Mouse (Mus musculus) splenic B cell, adult 2 months (primary cell): ENCODE results near the gene Ffar4.

ENCODE experiments used
- DNase-seq: peaks from one replicate; pipeline ENCODE4 v3.0.0-alpha.2; 2011; ENCODE audit warnings: low read depth, low spot score
- H3K27me3 ChIP-seq: 2 replicates; pipeline ENCODE4 v1.6.1; 2012; ENCODE audit warnings: mild to moderate bottlenecking, low read length, moderate library complexity, mixed read lengths; ENCODE audit not compliant: control insufficient read depth, poor library complexity, insufficient read depth, severe bottlenecking
- H3K36me3 ChIP-seq: 2 replicates; pipeline ENCODE4 v1.6.1; 2012; ENCODE audit warnings: mild to moderate bottlenecking, low read length, moderate library complexity, mixed read lengths; ENCODE audit not compliant: control insufficient read depth, poor library complexity, insufficient read depth, severe bottlenecking

The Ffar4 gene

GRCm38 (mm10) chr19:38124401-38125218, 27.7 kb downstream of the Ffar4 start:
- no peaks in the 10 kb centered on the region for H3K27me3 ChIP-seq
- H3K36me3 ChIP-seq, result no peaks in the 10 kb centered on the region
- DNase-seq, result no peak

GRCm38 (mm10) chr19:38125219-38125610, 28.3 kb downstream of the Ffar4 start, which contains the start of gene Rbp4:
TSS of gene Rbp4 (minus strand) at chr19:38125281.
- DNase-seq, result no peak
- no peaks in the 10 kb centered on the region for H3K36me3 ChIP-seq
- no peaks in the 10 kb centered on the region for H3K27me3 ChIP-seq

DNA sequence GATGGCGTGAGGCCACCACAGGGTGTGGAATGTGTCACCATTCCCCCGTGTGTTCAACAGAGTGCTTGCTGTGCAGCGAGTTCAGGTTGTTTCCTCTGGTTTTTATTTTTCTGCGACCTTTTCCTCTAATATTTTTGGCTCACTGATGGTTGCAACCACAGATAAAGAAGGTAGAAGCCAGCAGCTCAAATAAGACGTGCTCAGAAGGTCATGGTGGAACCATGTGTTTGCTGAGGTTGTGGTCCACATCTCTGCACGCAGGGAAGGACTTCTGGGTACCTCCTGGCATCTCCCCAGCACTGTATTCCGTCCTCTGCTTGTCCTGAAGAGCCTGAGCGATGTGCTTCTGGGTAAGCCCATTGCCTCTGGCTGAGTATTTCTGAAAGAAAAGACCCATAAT, 29.8 kb downstream of the Ffar4 start:
- Histone ChIP-seq H3K36me3 (no peaks in the 10 kb centered on the region), H3K27me3 (no peaks in the 10 kb centered on the region)
- DNase-seq, result no peak

DNA sequence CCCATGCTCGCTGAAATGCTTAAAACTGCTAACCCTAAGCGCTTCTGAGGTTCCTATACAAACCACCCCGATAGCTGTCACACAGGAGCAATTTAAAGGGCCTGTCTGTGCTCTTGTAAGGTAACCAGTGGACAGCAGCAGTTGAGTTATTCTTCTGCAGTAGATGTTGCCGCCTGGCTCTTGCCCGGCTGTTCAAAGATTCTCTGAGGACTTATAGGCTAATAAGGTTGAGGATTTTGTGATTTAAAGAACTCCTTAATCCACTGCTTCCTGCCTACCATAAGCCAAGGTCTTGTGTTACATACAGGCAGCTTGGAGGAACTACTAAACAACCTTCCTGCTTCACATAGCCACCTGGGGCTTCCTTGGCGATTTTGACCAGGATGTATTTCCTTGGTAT, 35.6 kb downstream of the Ffar4 start, which contains the start of gene Pde6c:
Gene Pde6c (plus strand): TSS at position 301 of the 400 bp plus-strand sequence.
- Histone ChIP-seq H3K36me3 (no peaks in the 10 kb centered on the region), H3K27me3 (no peaks in the 10 kb centered on the region)
- no peak for DNase-seq

- DNase-seq, result no peak
- H3K27me3 ChIP-seq, result no peaks in the 10 kb centered on the region
- H3K36me3 ChIP-seq, result no peaks in the 10 kb centered on the region
These were observed 37.1 kb downstream of the Ffar4 start for GRCm38 (mm10) chr19:38133986-38134385.

DNA sequence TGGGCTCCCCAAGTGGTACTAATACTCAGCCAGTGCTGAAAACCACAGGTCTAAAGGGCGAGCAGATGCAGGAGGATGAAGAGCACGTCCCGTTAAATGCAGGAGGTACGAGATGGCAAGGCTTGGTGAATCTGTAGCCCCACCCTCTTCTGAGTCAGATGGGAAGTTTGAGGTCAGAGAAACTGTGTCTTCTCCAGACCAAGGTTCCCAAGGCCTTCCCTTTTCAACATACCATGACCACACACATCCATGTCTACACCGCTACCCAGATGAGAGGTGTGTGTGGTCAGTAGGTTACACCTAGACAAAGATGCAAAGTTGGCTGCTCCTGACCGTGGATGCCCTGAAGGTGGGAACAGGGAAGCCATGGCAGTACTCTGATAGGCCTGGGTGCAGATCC, 37.9 kb downstream of the Ffar4 start:
- Histone ChIP-seq H3K27me3 (no peaks in the 10 kb centered on the region; the same call in 1 of the 2 replicates), H3K36me3 (no peaks in the 10 kb centered on the region)
- DNase-seq, result no peak

GRCm38 (mm10) chr19:38143540-38144271, 46.8 kb downstream of the Ffar4 start:
- Histone ChIP-seq H3K36me3 (no peaks in the 10 kb centered on the region), H3K27me3 (no peaks in the 10 kb centered on the region; the same call in 1 of the 2 replicates)
- peak; percentile 49 for DNase-seq

DNA sequence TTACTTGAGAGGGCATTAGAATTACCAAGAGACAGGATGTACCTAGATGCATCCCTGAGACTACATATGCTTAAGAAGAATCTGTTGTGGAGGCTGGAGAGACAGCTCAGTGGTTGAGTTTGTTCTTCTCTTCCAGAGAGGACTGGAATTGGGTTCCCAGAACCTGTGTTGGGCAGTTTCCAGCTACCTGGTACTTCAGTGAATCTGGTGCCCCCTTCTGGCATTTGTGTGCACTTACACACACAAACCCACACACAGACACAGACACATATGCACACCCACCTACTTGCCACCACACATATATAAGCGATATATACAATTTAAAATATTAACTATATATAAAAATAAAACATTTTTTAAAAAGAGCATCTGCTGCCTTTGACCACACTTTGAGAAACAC, 59.4 kb downstream of the Ffar4 start:
- Histone ChIP-seq H3K27me3 (no peaks in the 10 kb centered on the region), H3K36me3 (no peaks in the 10 kb centered on the region)
- peak; percentile 2 for DNase-seq

DNA sequence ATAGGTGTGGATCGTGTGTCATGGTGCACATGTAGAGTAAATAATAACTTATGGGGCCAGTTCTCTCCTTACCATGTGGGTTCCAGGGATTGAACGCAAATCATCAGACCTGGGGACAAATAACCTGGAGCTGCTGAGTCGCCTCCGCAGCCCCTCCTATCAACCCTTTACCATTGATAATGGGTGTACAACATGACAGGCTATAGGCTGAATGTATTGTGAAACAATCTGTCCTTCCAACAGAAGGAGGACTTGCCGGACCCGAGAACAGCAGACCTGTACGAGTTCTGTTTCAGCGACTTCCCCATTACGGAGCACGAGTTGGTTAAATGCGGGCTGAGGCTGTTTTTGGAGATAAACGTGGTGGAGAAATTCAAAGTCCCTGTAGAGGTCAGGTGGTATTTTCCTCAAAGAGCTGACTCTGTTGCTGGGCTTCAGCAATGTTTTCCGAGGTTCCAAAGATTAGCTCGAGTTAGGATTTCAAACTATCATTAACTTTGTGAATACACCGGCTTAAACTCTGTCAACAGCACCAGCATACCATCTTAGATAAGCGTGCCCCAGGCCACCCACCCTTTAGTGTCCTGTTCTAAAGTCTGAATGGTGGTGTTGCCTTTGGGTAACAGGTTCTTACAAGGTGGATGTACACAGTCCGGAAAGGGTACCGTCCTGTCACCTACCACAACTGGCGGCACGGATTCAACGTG, 64.9 kb downstream of the Ffar4 start:
- DNase-seq, result no peak
- no peaks in the 10 kb centered on the region for H3K27me3 ChIP-seq
- H3K36me3 ChIP-seq, result no peaks in the 10 kb centered on the region
